Mouse (Mus musculus): ENCODE measurements at regions not wholly inside any gene's neighbourhood (a gene's known extent, or its start where the extent isn't known, plus 50 kb on each side); places are given as distances from the start of the nearest gene placed in this dataset.

GRCm38 (mm10) chrX:139392777-139393176, 59.3 kb downstream of the Trap1a start:
- no peak for ATAC-seq (replicated peaks in 1 of 2; ENCODE audit: insufficient read depth in 1 of 2, low FRiP score in 2 of 2, low TSS enrichment in 1 of 2, low read depth in 1 of 2, poor library complexity in 2 of 2, severe bottlenecking in 2 of 2)

GRCm38 (mm10) chrX:139416701-139417100, 63.5 kb upstream of the D330045A20Rik start:
- peak in 1 of 2 experiments; percentile 58; a peak in 1 of 4 replicates for ATAC-seq (replicated peaks in 1 of 2; ENCODE audit: insufficient read depth in 1 of 2, low FRiP score in 2 of 2, low TSS enrichment in 1 of 2, low read depth in 1 of 2, poor library complexity in 2 of 2, severe bottlenecking in 2 of 2)

GRCm38 (mm10) chrX:139419867-139420266, 60.3 kb upstream of the D330045A20Rik start:
- ATAC-seq (replicated peaks in 1 of 2; ENCODE audit: insufficient read depth in 1 of 2, low FRiP score in 2 of 2, low TSS enrichment in 1 of 2, low read depth in 1 of 2, poor library complexity in 2 of 2, severe bottlenecking in 2 of 2): no peak

- no peak for ATAC-seq (replicated peaks in 1 of 2; ENCODE audit: insufficient read depth in 1 of 2, low FRiP score in 2 of 2, low TSS enrichment in 1 of 2, low read depth in 1 of 2, poor library complexity in 2 of 2, severe bottlenecking in 2 of 2)
These were observed 55.9 kb upstream of the D330045A20Rik start for GRCm38 (mm10) chrX:139424307-139424706.
